Mouse (Mus musculus): ENCODE results near the gene Atf6b. TPM values are rescaled to one million over a fixed set of nuclear protein-coding genes. Genes with fewer than 3 reads are reported as not detected.

The Atf6b gene
- total RNA-seq, 2 experiments from 2014 or later, result 20.1 to 22.5 TPM

- DNase-seq (ENCODE audit: low spot score in 2 of 2), result peak; percentile 78 to 88
Observed at GRCm38 (mm10) chr17:34685120-34686110, 38.5 kb downstream of the Atf6b start.

GRCm38 (mm10) chr17:34688889-34689288 lies 41.9 kb downstream of the Atf6b start:
- DNase-seq (ENCODE audit: low spot score in 2 of 2), result no peak

- peak in 1 of 2 experiments; percentile 54 for DNase-seq (ENCODE audit: low spot score in 2 of 2)
Observed at GRCm38 (mm10) chr17:34690458-34690857, 43.5 kb downstream of the Atf6b start.

DNA sequence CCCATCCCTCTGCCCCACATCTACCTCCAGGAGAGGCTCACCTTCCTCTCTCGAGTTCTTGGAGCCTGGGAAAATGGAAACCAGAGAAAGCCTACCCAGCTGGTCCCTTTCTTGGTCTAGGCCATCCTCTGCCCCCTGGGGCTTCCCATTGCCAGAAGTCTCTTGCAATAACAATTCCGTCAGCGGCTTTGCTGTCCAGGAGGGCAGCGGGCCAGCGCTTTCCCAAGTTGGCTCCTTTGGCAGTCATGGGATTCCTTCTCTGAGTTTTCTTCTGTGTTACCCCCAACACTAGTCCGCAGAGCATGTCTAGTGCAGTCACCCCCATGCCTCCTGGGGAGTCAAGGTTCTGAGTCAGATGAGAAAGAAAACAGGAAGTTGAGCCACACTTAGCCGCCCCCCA lies 46.0 kb downstream of the Atf6b start:
- DNase-seq (ENCODE audit: low spot score in 2 of 2), result peak; percentile 65 to 87

GRCm38 (mm10) chr17:34699575-34700408 lies 52.8 kb downstream of the Atf6b start:
- DNase-seq (ENCODE audit: low spot score in 2 of 2), result no peak

- DNase-seq (ENCODE audit: low spot score in 2 of 2), result no peak
Observed at GRCm38 (mm10) chr17:34700671-34701071, 53.7 kb downstream of the Atf6b start.

Other genes with a start within 250 kb of the Atf6b start
- gene BC051142, start 248.3 kb upstream of the Atf6b start, total RNA-seq (2021), result 1 to 10 TPM in 1 of 2 experiments, under 1 TPM in 1; 0.88 to 1.1 TPM
- not detected for gene Btnl4, start 169.8 kb upstream of the Atf6b start, total RNA-seq (2021)
- not detected for gene Btnl6, start 129.8 kb upstream of the Atf6b start, total RNA-seq (2021)
- 10 to 100 TPM; 21.2 to 28.3 TPM for gene Notch4, start 82.9 kb upstream of the Atf6b start, total RNA-seq (2021)
- 1 to 10 TPM; 4.6 to 5.3 TPM for gene Gpsm3, start 57.3 kb upstream of the Atf6b start, total RNA-seq (2021)
- gene Pbx2, start 55.9 kb upstream of the Atf6b start, total RNA-seq (2021), result 10 to 100 TPM; 48.7 to 53.5 TPM
- gene Ager, start 49.3 kb upstream of the Atf6b start, total RNA-seq (2021), result 1 to 10 TPM; 2.0 to 3.0 TPM
- 10 to 100 TPM; 23.8 to 24.1 TPM for gene Rnf5, start 43.5 kb upstream of the Atf6b start, total RNA-seq (2021)
- gene Agpat1, start 42.9 kb upstream of the Atf6b start, total RNA-seq (2021), result 10 to 100 TPM; 42.0 to 42.9 TPM
- 10 to 100 TPM; 20.7 to 23.1 TPM for gene Egfl8, start 31.2 kb upstream of the Atf6b start, total RNA-seq (2021)
- gene Ppt2, start 18.6 kb upstream of the Atf6b start, total RNA-seq (2021), result 10 to 100 TPM; 35.9 to 44.8 TPM
- under 1 TPM; 0.34 to 0.76 TPM for gene Prrt1, start 17.6 kb upstream of the Atf6b start, total RNA-seq (2021)
- gene Fkbpl, start 2.4 kb upstream of the Atf6b start, total RNA-seq (2021), result 1 to 10 TPM; 8.1 to 8.3 TPM
- 100 to 1,000 TPM; 197 to 232 TPM for gene Tnxb, start 23.4 kb downstream of the Atf6b start, total RNA-seq (2021)
- gene C4b, start 96.7 kb downstream of the Atf6b start, total RNA-seq (2021), result 1 to 10 TPM; 3.2 to 3.6 TPM
- under 1 TPM; 0.16 to 0.34 TPM for gene Cyp21a1, start 157.4 kb downstream of the Atf6b start, total RNA-seq (2021)
- gene Stk19, start 189.8 kb downstream of the Atf6b start, total RNA-seq (2021), result 10 to 100 TPM; 12.7 to 15.1 TPM
- gene Dxo, start 189.9 kb downstream of the Atf6b start, total RNA-seq (2021), result 10 to 100 TPM; 20.4 to 22.6 TPM
- 10 to 100 TPM; 28.8 to 29.2 TPM for gene Skiv2l, start 203.1 kb downstream of the Atf6b start, total RNA-seq (2021)
- 10 to 100 TPM; 25.8 to 28.0 TPM for gene Nelfe, start 203.2 kb downstream of the Atf6b start, total RNA-seq (2021)
- gene Cfb, start 215.4 kb downstream of the Atf6b start, total RNA-seq (2021), result 1 to 10 TPM; 4.4 to 6.8 TPM
- 10 to 100 TPM; 10.7 to 11.4 TPM for gene Zbtb12, start 232.3 kb downstream of the Atf6b start, total RNA-seq (2021)
- not detected for gene Gm20547, start 234.9 kb downstream of the Atf6b start, total RNA-seq (2021)